Mouse (Mus musculus) activated CD4-positive, CD25-positive, alpha-beta regulatory T cell, adult 4 months (primary cell): ENCODE measurements around the gene Rnf216. TPM values are rescaled to one million over a fixed set of nuclear protein-coding genes. Genes with fewer than 3 reads are reported as not detected.

ENCODE experiments used
- ATAC-seq: one replicate; pipeline ENCODE4 v1.8.0; 2017
- polyA plus RNA-seq, 2 experiments: library from polyadenylated mRNA; unstranded; fragments of 100-300 nt; shearing (Covaris generic); gene quantifications; one replicate each; pipeline ENCODE4 v1.2.1; 2017

Gene Rnf216
- polyA plus RNA-seq, 2 experiments from 2014 or later: 28.7 to 30.4 TPM

DNA sequence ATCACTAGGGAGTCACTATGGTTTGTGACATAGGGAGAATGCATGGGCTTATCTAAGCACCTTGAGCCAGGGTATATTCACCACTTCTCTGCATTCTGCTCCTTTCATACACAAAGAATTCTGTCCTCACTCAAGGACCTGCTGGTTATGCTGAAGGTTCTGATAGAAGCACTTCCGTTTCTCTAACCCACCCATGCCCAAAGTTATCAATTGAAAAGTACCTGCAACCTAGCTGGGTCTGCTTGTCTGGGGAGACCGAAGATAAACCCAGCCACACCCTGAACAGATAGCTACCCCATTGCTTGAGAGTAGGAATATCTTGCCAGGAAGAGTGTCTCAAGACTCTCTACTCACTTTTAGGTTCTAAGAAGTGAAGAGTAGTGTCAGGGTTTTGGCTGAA, 60.1 kb downstream of the Rnf216 start:
- no peak for ATAC-seq

DNA sequence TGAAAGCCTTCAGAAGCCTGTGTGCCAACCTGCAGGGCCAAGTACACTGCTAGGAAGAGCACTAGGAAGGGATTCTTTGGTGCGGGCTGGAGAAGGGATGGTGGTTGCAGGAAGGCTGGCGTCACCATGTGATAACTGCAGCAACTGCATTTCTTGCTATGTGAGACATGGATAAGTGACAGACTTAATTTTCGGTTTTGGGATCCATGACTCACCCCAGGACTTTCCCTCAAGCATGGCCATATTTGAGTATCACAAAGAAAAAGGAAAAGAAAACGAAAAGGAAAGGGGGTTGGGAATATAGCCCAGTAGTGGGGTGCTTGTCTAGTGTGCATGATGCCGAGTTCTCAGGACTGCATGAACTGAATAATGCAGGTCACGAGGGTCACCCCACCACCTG, 60.9 kb downstream of the Rnf216 start:
- no peak for ATAC-seq

DNA sequence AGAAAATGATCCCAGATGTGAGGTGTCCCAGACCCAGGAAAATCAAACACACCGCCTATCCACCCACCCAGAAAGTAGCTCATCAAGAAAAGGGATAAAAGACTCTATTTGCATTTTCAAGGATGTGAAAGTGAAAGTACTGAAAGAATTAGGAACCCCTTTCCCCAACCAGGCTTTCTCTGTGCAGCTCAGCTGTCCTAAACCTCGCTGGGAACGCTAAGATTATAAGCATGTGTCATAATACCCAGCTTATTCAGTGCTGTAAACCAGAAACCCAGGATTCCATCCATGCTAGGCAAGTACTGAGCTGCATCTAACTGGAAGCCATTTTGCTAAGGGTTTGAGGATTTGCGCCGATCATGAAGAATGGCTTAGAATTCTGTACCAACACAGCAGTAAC, 62.5 kb downstream of the Rnf216 start:
- no peak for ATAC-seq

DNA sequence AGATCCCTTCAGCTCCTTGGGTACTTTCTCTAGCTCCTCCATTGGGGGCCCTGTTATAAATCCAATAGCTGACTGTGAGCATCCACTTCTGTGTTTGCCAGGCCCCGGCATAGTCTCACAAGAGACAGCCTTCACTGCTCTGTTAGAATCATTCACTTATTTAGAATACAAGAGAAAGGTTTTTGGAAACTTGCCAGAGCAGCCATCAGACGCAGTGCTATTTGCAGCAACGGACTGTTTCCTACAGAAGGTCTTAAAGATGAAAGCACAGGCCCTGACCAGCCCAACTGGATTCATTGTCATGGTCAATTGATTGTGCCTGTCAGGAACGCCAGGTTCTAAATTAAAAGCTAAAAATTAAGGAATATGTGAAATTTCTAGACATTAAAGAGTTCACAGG, 63.0 kb downstream of the Rnf216 start:
- ATAC-seq: no peak

GRCm38 (mm10) chr5:143049013-143049385, 63.8 kb downstream of the Rnf216 start:
- ATAC-seq: no peak

DNA sequence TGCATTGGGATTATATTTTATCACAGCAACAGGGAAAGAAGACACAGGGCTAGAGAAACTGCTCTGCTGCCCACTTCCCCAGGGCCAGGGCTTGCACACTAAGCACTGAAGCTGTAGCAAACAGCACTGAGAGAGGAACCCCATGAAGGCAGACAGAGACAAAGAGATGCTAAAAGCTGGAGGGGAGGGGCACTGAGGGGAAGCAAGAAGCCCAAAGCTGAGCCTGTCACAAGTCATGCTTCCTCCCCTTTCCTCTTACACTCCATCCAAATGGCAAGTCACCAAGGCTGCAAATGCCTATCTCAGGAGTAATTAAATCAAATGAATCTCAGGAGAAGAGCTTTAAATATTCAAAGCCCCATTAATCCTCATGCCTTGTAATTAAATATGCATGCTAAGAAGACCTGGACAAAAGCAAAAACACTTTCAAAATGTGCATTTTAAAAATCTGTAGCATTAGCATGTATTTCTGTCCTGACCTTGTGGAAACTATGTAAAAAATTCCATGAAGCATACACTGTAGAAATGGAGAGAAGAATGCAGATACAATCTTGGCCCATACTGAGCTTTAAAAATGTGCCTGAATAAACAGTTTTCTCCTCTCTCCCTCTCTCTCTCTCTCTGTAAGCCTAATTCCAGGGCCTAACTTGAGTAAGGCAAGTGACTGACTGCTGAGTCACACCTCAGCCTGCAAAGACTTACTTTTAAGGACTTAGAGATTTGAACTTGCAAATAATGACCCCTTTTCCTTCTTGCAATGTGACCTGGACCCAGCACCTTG, 64.4 kb downstream of the Rnf216 start:
- no peak for ATAC-seq

- no peak for ATAC-seq
These were observed 65.2 kb downstream of the Rnf216 start for GRCm38 (mm10) chr5:143047586-143047985.

GRCm38 (mm10) chr5:143043902-143044301, 68.9 kb downstream of the Rnf216 start:
- no peak for ATAC-seq

DNA sequence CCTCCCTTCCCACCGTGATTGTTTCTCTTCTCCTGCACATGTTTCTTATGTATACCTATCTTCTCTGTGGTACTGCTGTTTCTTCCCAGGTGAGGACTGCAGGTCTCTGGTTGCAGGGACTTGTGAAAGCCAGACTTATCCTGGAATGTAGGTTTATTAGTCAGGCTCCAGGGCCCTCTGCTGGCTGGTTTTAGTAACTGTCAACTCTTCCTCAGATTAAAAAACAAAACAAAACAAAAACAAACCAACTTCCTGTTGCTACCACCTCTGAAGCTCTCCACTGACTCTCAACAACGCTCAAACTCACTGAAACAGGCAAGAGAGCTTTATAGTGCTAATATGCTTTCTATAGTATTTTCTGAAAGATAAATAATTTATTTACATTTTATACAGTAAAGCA, 69.5 kb downstream of the Rnf216 start:
- peak; percentile 68 for ATAC-seq

GRCm38 (mm10) chr5:143038794-143039193, 74.0 kb downstream of the Rnf216 start:
- ATAC-seq: no peak

DNA sequence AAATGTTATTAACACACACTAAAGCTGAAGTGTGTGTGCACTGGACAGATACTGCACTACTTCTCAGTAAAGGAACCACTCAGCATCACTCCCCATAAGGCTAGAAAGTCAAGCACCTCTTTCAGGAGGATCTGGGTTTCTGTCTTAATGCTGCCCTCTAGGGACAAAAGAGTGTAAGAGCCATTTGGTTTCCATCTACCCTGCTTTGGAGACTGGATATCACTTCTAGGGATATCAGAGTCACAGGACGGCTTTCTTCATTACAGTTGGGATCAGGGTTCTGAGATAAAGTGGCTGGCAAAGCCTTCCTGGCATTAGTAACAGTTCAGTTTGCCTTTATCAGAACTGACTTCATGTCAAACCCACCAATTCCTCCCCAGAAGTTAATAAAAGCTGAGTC, 75.6 kb downstream of the Rnf216 start:
- ATAC-seq: peak; percentile 40

GRCm38 (mm10) chr5:143036052-143036451, 76.7 kb downstream of the Rnf216 start:
- ATAC-seq: no peak

- no peak for ATAC-seq
These were observed 77.5 kb downstream of the Rnf216 start for GRCm38 (mm10) chr5:143035271-143035670.

DNA sequence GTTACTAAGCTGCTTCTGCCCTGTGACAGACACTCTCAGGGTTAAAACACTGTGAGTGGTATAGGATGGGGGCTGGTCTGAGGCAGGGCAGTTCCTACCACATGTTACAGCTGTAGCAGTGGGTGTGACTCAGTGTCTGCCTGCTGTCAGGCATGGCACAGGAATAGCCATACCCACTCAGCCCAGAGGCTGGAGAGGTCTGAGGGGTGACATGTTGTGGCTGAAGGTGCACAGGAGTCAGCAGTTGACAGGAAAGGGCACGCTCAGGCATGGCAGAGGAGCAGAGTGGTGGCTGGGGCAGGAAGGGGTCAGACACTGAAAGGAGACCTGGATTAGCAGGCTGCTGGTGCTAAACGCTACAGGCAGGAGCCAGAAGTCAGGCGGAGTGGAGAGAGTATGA, 78.7 kb downstream of the Rnf216 start:
- no peak for ATAC-seq

GRCm38 (mm10) chr5:143033277-143033676, 79.5 kb downstream of the Rnf216 start:
- no peak for ATAC-seq

GRCm38 (mm10) chr5:143032639-143033146, 80.1 kb downstream of the Rnf216 start:
- no peak for ATAC-seq

GRCm38 (mm10) chr5:143031681-143032080, 81.1 kb downstream of the Rnf216 start:
- ATAC-seq: no peak

GRCm38 (mm10) chr5:143031193-143031592, 81.6 kb downstream of the Rnf216 start:
- no peak for ATAC-seq

GRCm38 (mm10) chr5:143023887-143024286, 88.9 kb downstream of the Rnf216 start:
- no peak for ATAC-seq

DNA sequence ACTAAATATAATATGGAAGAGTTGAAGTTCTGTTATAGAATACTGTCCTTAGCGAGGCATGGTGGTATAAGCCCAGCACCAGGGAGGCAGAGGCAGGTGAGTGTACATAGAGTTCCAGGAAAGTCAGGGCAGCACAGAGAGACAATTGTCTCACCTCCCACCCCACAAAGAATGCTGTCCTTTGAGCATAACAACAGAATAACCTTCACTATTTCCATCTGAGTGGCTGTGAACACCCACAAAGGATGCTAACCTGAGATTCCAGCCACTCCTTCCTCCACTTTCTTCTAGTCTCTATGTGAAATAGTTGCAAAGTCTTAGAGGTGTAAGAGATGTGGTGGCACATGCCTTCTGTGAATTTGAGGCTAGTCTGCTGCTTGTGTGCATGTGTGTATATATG, 89.8 kb downstream of the Rnf216 start:
- ATAC-seq: no peak

GRCm38 (mm10) chr5:143017401-143017800, 95.4 kb downstream of the Rnf216 start:
- ATAC-seq: no peak

GRCm38 (mm10) chr5:143009383-143009782, 103.4 kb downstream of the Rnf216 start:
- no peak for ATAC-seq

DNA sequence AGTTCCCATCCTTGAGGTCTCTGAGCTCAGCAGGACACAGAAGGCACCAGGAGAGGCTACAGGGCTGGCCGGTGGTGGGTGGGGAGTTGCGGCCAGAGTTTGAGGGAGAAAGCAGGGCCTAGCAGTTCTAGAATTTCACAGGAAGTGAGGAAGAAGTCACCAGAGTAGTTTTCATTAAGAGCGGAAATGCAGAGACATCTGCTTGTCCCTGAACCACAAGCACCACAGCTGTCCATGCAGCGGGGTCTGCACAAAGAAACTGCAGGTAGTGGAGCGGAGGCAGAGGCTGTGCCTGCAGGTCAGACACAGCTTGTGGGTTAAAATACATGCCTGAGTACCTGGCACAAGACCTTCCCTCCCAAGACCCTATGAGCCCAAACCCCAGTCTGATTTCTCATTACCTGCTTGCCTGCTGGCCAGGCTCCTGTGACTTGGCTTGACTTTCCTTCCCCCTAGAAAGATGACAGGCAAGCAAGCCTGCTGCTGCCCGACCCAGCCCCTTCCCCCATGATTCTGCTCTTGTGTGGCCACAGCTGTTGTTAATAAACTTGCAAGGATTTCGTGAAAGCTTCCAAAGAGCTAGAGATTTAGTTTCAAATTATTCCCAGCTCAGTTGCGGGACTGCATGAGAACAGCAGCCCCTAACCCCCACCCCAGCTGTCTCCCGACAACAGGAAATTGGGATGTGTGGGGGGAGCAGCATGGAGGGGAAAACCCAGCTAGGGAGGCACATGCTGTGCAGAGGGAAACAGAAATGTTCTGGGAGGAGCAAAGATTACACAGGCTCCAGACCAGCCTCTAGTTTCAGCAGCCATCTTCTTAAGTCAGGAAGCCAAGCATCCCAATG, 111.9 kb downstream of the Rnf216 start:
- no peak for ATAC-seq

DNA sequence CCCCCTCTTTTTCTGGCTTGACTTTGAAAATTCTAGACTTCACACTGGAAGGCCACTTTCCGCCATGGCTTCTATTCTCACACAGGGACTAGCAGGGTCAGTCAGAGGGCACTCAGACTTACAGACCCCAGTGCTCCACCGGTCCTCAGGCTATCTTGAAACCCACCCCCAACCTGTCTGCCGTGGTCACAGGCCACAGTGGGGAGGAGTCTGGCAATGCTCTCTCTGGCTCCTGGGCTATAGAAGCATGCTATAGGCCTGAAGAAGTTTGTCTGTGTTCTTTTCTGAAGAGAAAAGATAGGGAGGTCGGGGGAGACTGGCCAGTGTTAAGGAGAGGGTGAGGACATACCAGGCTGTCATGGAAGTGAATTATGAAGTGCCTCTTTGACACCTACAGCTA, 112.7 kb downstream of the Rnf216 start:
- no peak for ATAC-seq
